Mouse (Mus musculus): ENCODE measurements at regions not wholly inside any gene's neighbourhood (a gene's known extent, or its start where the extent isn't known, plus 50 kb on each side); places are given as distances from the start of the nearest gene placed in this dataset.

DNA sequence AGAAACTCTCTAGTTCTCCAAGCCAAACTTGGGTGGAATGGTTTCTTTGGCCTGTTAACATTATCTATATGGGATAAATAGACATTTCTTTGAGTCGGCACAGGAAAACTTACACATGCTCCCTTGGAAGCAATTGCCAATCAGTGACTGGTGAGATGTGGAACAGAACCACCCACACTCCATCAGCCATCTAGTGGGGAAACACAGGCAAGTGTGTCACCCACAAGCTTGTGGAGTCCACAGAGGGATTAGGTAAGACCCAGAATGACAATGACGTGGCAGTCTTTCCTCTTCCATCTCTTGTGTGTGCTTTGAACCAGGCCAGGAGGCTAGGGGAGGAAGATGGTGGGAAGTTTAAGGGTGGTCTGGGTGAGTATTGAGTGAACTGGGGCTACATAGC, 257.5 kb upstream of the Gadl1 start:
- no peaks in the 10 kb centered on the region for H3K36me3 ChIP-seq
- no peak for ATAC-seq (ENCODE audit: insufficient number of reproducible peaks, low FRiP score)
- no peaks in the 10 kb centered on the region for H3K27me3 ChIP-seq (replicated peaks)
- peaks cover 7% of the 10 kb centered on the region for H3K9me3 ChIP-seq (replicated peaks)
- 79% methylated on average over 2 of the region's 2 CpGs for WGBS
- no peak overlapping the region for H3K4me3 ChIP-seq
- H3K27ac ChIP-seq (ENCODE audit: poor library complexity, severe bottlenecking), result no peak overlapping the region
- no peak overlapping the region for H3K9ac ChIP-seq
- H3K4me1 ChIP-seq (replicated peaks), result peaks cover 2% of the 10 kb centered on the region
- no peak overlapping the region for H3K4me2 ChIP-seq

DNA sequence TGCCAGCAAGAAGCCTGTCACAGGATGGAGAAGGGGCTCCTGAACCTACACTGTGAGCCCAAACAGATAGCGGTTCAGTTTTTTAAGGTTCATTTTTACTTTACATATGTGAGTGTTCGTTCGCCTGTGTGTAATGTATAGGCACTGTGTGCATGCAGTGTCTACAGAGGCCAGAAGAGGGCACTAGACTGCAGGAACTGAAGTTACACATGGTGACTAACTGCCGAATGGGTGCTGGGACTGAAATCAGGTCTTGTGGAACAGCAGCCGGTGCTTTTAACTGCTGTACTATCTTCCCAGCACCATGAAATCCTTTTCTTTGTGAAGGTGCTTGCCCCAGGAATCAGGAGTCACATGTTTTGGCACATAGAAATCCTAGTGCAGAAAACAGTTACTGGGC, 256.1 kb upstream of the Gadl1 start:
- 90% methylated on average over 5 of the region's 5 CpGs for WGBS

DNA sequence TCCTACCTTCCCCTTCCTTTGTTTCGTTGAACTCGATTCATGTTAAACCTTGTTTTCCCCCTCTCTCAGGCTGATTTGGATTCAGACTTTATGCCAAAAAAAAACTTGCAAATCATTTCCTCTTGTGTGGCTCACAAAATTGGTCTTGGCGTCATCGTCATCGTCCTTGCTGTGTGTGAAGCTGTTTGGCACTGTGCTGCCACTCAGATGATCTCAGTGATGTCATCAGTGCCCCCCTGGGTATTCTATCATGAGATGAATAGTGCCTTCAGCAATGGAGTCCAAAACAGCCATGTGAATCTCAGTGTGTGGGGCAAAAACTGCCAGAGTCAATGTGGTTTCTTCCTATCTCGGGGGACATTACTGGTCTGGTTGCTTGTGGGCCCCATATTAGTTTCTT, 254.3 kb upstream of the Gadl1 start:
- H3K9ac ChIP-seq, result no peak overlapping the region
- no peak overlapping the region for H3K4me2 ChIP-seq
- no peak overlapping the region for H3K27ac ChIP-seq (ENCODE audit: poor library complexity, severe bottlenecking)
- no peak for ATAC-seq (ENCODE audit: insufficient number of reproducible peaks, low FRiP score)
- no peaks in the 10 kb centered on the region for H3K36me3 ChIP-seq
- WGBS, result 86% methylated on average over 6 of the region's 6 CpGs
- H3K4me1 ChIP-seq (replicated peaks), result peaks cover 9% of the 10 kb centered on the region
- no peak overlapping the region for H3K4me3 ChIP-seq
- no peaks in the 10 kb centered on the region for H3K27me3 ChIP-seq (replicated peaks)
- peaks cover 15% of the 10 kb centered on the region for H3K9me3 ChIP-seq (replicated peaks)

More for the DNA sequence above, 256.1 kb upstream of the Gadl1 start:
- H3K4me3 ChIP-seq, result no peak overlapping the region
- H3K36me3 ChIP-seq, result no peaks in the 10 kb centered on the region
- no peaks in the 10 kb centered on the region for H3K27me3 ChIP-seq (replicated peaks)
- H3K9ac ChIP-seq, result no peak overlapping the region
- ATAC-seq (ENCODE audit: insufficient number of reproducible peaks, low FRiP score), result no peak
- peaks cover 7% of the 10 kb centered on the region for H3K9me3 ChIP-seq (replicated peaks)
- H3K4me2 ChIP-seq, result no peak overlapping the region
- peaks cover 9% of the 10 kb centered on the region for H3K4me1 ChIP-seq (replicated peaks)
- no peak overlapping the region for H3K27ac ChIP-seq (ENCODE audit: poor library complexity, severe bottlenecking)

DNA sequence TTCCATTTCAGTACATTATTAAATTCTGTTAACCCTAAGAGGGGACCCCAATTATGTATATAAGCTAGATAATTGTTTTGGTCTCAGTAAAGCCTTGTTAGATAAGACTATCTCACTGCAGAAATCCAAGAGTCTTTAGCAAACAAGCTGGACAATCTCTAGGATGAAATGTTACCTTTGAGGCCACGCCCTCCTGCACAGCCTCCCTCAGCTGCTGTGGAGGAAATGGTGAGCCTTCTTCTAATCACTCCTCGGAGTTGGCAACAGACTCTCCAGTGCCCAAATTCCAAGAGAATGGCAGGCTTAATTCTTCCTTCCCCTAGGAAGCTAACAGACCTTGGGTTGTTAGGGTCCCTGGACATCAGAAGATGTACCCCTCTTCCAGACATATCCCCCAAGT, 252.7 kb upstream of the Gadl1 start:
- peaks cover 9% of the 10 kb centered on the region for H3K4me1 ChIP-seq (replicated peaks)
- H3K4me3 ChIP-seq, result no peak overlapping the region
- H3K36me3 ChIP-seq, result no peaks in the 10 kb centered on the region
- H3K27me3 ChIP-seq (replicated peaks), result no peaks in the 10 kb centered on the region
- no peak overlapping the region for H3K4me2 ChIP-seq
- no peak overlapping the region; the same call in 1 of the 2 replicates for H3K9ac ChIP-seq
- H3K27ac ChIP-seq (ENCODE audit: poor library complexity, severe bottlenecking), result no peak overlapping the region
- peaks cover 19% of the 10 kb centered on the region for H3K9me3 ChIP-seq (replicated peaks)
- 51% methylated on average over 2 of the region's 2 CpGs for WGBS
- no peak for ATAC-seq (ENCODE audit: insufficient number of reproducible peaks, low FRiP score)

- Histone ChIP-seq H3K9me3 (replicated peaks) (peaks cover 19% of the 10 kb centered on the region), H3K9ac (no peak overlapping the region; the same call in 1 of the 2 replicates), H3K4me2 (no peak overlapping the region), H3K27ac (ENCODE audit: poor library complexity, severe bottlenecking) (no peak overlapping the region), H3K4me3 (no peak overlapping the region), H3K36me3 (no peaks in the 10 kb centered on the region), H3K4me1 (replicated peaks) (peaks cover 9% of the 10 kb centered on the region), H3K27me3 (replicated peaks) (no peaks in the 10 kb centered on the region)
- 41% methylated on average over 4 of the region's 4 CpGs for WGBS
- 0 out of 2 replicates have a peak, but pooled peaks have one; percentile 61 for ATAC-seq (ENCODE audit: insufficient number of reproducible peaks, low FRiP score)
Measured at GRCm38 (mm10) chr9:115656994-115657713, 252.1 kb upstream of the Gadl1 start.

DNA sequence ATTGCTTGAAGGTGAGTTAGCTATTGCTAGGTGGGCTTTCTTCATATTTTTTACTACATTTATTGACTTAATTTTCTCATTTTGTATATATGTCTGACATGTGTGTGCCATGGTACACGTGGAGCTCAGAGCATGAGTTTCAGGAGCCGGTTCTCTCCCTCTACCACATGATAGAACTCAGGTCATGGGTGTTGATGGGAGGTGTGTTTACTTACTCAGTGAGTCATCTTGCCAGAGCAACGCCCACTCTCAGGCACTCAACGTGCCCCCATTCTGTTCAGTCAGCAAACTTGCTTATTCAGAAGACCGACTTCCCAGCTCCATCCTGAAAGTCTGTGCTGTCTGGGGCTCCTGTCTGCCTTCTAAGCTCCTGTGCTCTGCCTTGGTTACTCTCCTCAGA, 250.8 kb upstream of the Gadl1 start:
- Histone ChIP-seq H3K27ac (ENCODE audit: poor library complexity, severe bottlenecking) (no peak overlapping the region), H3K4me2 (no peak overlapping the region), H3K4me3 (no peak overlapping the region), H3K9ac (no peak overlapping the region), H3K36me3 (no peaks in the 10 kb centered on the region), H3K4me1 (replicated peaks) (peaks cover 9% of the 10 kb centered on the region), H3K9me3 (replicated peaks) (peaks cover 13% of the 10 kb centered on the region), H3K27me3 (replicated peaks) (no peaks in the 10 kb centered on the region)
- 76% methylated on average over 5 of the region's 5 CpGs for WGBS
- no peak for ATAC-seq (ENCODE audit: insufficient number of reproducible peaks, low FRiP score)

DNA sequence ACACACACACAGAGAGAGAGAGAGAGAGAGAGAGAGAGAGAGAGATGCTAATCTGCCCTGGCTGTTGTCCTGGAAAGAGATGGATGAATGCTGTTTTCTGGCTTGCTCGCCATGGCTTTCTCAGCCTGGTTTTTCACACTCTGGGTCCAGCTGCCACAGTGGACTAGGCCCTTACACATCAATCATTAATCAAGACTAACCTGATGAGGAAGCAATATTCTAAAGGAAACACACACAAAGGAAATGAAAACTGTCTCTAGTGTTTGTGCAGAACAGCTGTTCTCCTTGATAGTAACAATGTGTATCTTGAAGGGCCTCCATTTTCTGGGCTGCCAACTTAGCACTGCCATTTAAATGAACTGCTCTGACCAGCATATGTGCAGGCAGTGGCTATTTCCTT, 248.9 kb upstream of the Gadl1 start:
- Histone ChIP-seq H3K27me3 (replicated peaks) (no peaks in the 10 kb centered on the region), H3K9me3 (replicated peaks) (peaks cover 12% of the 10 kb centered on the region), H3K9ac (no peak overlapping the region), H3K4me1 (replicated peaks) (peaks cover 16% of the 10 kb centered on the region), H3K4me2 (no peak overlapping the region), H3K4me3 (no peak overlapping the region), H3K27ac (ENCODE audit: poor library complexity, severe bottlenecking) (no peak overlapping the region), H3K36me3 (no peaks in the 10 kb centered on the region)
- WGBS, result 65% methylated on average over 1 of the region's 1 CpGs
- ATAC-seq (ENCODE audit: insufficient number of reproducible peaks, low FRiP score), result no peak

DNA sequence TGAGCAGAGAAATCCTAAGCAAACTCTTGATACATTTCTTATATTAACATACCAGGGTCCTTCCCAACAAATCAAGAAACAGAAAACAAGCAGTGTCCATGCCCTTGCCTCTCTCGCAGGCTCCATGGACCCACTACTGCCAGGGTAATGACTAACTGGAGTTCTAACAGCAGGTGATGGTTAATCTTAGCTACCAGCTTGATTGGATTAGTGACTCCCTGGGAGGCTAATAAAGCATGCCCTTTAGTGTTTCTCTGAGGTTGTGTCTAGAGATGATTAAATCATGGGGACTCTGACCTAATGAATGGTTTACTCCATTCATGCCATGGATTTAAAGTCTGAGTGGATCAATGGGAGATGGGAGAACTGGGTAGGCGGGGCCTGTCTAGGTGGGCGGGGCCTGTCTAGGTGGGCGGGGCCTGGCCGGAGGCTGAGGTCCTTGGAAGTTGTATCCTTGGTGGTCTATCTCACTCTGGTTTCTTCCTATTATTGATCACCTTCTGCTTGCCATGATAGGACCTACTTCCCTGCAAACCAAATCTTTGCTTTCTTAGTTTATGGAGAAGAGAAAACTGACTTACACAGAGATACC, 247.3 kb upstream of the Gadl1 start:
- Histone ChIP-seq H3K4me1 (replicated peaks) (peaks cover 18% of the 10 kb centered on the region), H3K4me3 (no peak overlapping the region), H3K36me3 (no peaks in the 10 kb centered on the region), H3K27me3 (replicated peaks) (no peaks in the 10 kb centered on the region), H3K4me2 (no peak overlapping the region), H3K9me3 (replicated peaks) (peaks cover 12% of the 10 kb centered on the region), H3K27ac (ENCODE audit: poor library complexity, severe bottlenecking) (no peak overlapping the region), H3K9ac (no peak overlapping the region)
- no peak for ATAC-seq (ENCODE audit: insufficient number of reproducible peaks, low FRiP score)
- WGBS, result 57% methylated on average over 5 of the region's 5 CpGs

DNA sequence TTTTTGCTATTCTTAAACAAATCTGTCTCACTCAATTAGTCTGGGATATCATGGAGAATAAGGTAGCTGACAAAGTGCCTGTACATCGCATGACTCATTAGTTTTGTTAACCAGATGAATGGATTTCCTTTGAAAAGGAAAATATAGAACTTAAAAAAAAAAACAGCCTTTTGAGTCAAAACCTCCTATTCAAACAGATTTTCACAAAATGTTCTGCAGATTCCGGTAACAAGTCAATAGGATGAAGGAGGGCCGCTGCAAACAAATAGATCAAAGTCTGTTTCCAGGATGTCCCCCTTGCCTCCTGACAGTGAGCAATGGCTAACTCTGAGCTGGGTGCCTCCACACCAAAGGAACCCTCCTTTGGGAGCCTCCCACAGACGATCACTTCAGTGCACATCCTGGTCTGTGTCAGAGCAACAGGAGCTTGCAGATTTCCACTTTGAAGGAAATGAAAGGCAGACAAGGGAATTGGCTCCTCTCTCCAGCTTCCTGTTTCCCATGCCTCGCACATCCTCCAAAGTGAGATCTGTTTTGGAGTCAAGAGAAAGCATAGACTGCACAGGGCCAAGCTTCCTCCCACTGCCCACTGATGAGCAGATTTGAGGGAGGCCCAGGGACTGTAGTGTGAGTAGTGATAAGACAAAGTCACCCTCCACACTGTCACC, 243.8 kb upstream of the Gadl1 start:
- Histone ChIP-seq H3K27ac (ENCODE audit: poor library complexity, severe bottlenecking) (peak overlapping the region; percentile 78), H3K27me3 (replicated peaks) (no peaks in the 10 kb centered on the region), H3K4me1 (replicated peaks) (peaks cover 14% of the 10 kb centered on the region), H3K9me3 (replicated peaks) (no peaks in the 10 kb centered on the region), H3K4me3 (no peak overlapping the region), H3K36me3 (no peaks in the 10 kb centered on the region), H3K4me2 (no peak overlapping the region), H3K9ac (no peak overlapping the region)
- peak; percentile 59; the same call in 1 of the 2 replicates for ATAC-seq (ENCODE audit: insufficient number of reproducible peaks, low FRiP score)
- WGBS, result 46% methylated on average over 5 of the region's 5 CpGs

- H3K4me1 ChIP-seq (replicated peaks), result peaks cover 14% of the 10 kb centered on the region
- no peak overlapping the region for H3K4me2 ChIP-seq
- H3K36me3 ChIP-seq, result no peaks in the 10 kb centered on the region
- H3K9me3 ChIP-seq (replicated peaks), result no peaks in the 10 kb centered on the region
- 68% methylated on average over 3 of the region's 3 CpGs for WGBS
- H3K4me3 ChIP-seq, result no peak overlapping the region
- H3K27me3 ChIP-seq (replicated peaks), result no peaks in the 10 kb centered on the region
- no peak overlapping the region for H3K9ac ChIP-seq
- H3K27ac ChIP-seq (ENCODE audit: poor library complexity, severe bottlenecking), result 0 out of 2 replicates have a peak overlapping the region, but pooled peaks have one; percentile 56
- no peak for ATAC-seq (ENCODE audit: insufficient number of reproducible peaks, low FRiP score)
Measured at GRCm38 (mm10) chr9:115666530-115666929, 242.7 kb upstream of the Gadl1 start.

DNA sequence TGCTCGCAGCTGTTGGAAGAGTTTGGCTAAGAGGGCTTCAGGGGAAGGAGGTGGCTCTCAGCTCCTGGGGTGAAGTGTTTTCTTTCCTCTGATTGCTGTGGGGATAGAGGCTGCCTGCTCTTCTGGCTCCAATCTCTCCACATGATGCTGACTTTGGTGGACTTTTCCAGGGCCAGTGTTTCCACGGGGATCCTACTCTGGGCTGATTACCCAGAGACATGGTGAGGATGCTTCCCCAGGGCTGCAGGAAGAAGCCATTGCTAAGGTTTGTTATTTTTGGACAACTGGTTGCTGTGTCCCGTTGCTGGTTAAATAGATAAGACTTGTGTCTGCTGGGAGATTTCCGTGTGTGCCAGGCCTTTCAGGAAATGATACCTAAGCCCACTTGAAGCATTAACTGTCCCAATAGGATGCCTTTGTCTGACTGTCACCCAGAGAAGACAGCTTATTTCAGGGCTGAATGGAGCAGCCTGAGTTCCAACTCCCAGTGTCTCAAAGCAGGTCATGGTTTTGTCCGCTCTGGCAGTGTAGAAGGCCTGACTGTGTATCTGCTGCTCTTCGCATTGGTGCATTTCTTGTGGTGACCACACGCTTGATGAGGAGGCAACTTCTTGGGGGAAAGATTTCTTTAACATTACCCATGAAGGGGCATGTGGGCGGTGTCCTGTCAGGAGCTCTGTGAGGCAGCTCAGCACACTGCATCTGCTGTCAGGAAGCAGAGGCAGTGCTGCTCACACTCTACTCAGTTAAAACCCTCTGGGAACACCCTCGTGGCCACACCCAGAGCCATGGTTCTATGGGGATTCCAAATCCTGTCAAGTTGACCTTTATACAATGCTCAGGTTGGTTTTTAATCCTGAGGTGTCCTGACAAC, 228.3 kb upstream of the Gadl1 start:
- Histone ChIP-seq H3K9me3 (replicated peaks) (peaks cover 5% of the 10 kb centered on the region), H3K9ac (no peak overlapping the region), H3K36me3 (no peaks in the 10 kb centered on the region), H3K4me1 (replicated peaks) (peaks cover 13% of the 10 kb centered on the region), H3K4me2 (no peak overlapping the region), H3K4me3 (no peak overlapping the region), H3K27ac (ENCODE audit: poor library complexity, severe bottlenecking) (peak overlapping the region; percentile 55), H3K27me3 (replicated peaks) (no peaks in the 10 kb centered on the region)
- WGBS, result 37% methylated on average over 9 of the region's 9 CpGs
- ATAC-seq (ENCODE audit: insufficient number of reproducible peaks, low FRiP score), result peak; percentile 81
